Mouse (Mus musculus) cerebellum, adult 8-10 months (tissue): ENCODE measurements around the gene Gm28051.

Experiments
- DNase-seq: peaks from one replicate; pipeline ENCODE4 v3.0.0; 2022

Gene Gm28051

GRCm38 (mm10) chr12:102683438-102683837 lies 74.1 kb downstream of the Gm28051 start:
- DNase-seq, result no peak

- DNase-seq, result no peak
These were observed 74.8 kb downstream of the Gm28051 start for GRCm38 (mm10) chr12:102682722-102683299.

- no peak for DNase-seq
These were observed 75.5 kb downstream of the Gm28051 start for GRCm38 (mm10) chr12:102682085-102682484.

- DNase-seq, result no peak
These were observed 76.0 kb downstream of the Gm28051 start for GRCm38 (mm10) chr12:102681590-102681989.

DNA sequence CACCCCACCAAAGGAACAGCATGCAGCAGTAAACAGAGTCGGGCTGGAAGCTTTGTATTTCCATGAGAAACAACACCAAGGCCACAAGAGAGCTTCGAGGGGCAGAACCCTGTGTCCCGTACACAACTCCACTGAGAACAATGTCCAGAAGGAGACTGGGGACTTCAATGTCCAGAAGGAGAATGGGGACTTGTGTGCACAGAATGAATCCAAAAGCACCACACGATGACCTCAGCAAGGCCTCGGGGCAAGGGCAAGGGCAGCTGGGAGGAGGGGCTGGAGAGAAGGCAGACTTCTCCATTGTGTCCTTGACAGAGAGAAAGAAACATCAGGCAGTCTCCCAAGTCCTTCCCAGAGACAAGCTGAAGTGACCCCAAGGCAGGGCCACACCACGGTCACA lies 78.7 kb downstream of the Gm28051 start:
- DNase-seq, result no peak

GRCm38 (mm10) chr12:102677089-102677488 lies 80.5 kb downstream of the Gm28051 start:
- DNase-seq, result no peak

GRCm38 (mm10) chr12:102674556-102674955 lies 83.0 kb downstream of the Gm28051 start:
- no peak for DNase-seq

GRCm38 (mm10) chr12:102674123-102674522 lies 83.4 kb downstream of the Gm28051 start:
- DNase-seq, result no peak

GRCm38 (mm10) chr12:102672857-102673839 lies 84.4 kb downstream of the Gm28051 start:
- DNase-seq, result no peak

DNA sequence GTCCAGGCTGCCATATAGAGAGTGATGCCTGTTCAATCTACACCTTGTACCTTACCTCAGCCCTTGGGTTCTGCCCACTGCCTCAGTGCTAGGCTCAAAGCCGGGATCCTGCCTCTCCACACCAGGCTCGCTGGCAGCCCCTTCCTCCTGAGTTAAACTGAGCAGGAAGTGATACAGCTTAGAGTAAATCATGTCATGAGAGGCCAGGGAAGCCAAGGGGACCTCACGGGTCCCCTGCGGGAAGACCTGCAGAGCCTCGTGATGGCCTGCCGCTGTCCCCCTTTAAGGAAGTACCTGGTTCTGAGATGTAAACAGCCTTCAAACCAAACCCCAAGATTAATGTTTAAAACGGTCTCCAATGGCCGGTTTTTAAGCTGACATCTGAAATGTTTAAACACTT lies 85.4 kb downstream of the Gm28051 start:
- no peak for DNase-seq

GRCm38 (mm10) chr12:102670848-102671247 lies 86.7 kb downstream of the Gm28051 start:
- DNase-seq, result no peak
